Mouse (Mus musculus) lung, postnatal 0 days (tissue): Measurements from ENCODE around the gene Nfya.

Source experiments
- CTCF ChIP-seq: IDR thresholded peaks from 2 replicates; pipeline ENCODE4 v1.5.1; 2016; ENCODE audit warnings: antibody characterized with exemption, mild to moderate bottlenecking
- EP300 ChIP-seq: IDR thresholded peaks from 2 replicates; pipeline ENCODE4 v1.6.1; 2016; ENCODE audit warnings: antibody characterized with exemption, mild to moderate bottlenecking, control low read depth

- TF ChIP-seq CTCF (no peak), EP300 (no peak)
Measured at GRCm38 (mm10) chr17:48379050-48379449, 30.7 kb downstream of the Nfya start.
